Mouse (Mus musculus) intestine, embryonic 14.5 days (tissue): Measurements from ENCODE around the gene Sytl1. TPM values are rescaled to one million over a fixed set of nuclear protein-coding genes. Genes with fewer than 3 reads are reported as not detected.

ENCODE experiments used
- ATAC-seq: fragments of 200-750 bp; cut with Nextera tagmentation; replicated peaks from 2 replicates; pipeline ENCODE4 v1.8.0; 2017; ENCODE audit warnings: low read depth, moderate number of reproducible peaks, moderate TSS enrichment, moderate library complexity; ENCODE audit not compliant: low FRiP score, low TSS enrichment
- DNase-seq: peaks from one replicate; pipeline ENCODE4 v3.0.0-alpha.2; 2018; ENCODE audit warnings: low spot score
- H3K27ac ChIP-seq: fragments of 300-500 bp; sonication (generic); 2 replicates; pipeline ENCODE4 v1.5.1; 2014; ENCODE audit warnings: low read depth, mild to moderate bottlenecking, control low read depth
- H3K27me3 ChIP-seq: fragments of 300-500 bp; sonication (generic); replicated peaks from 2 replicates; pipeline ENCODE4 v1.6.1; 2014; ENCODE audit warnings: low read length, control low read depth; ENCODE audit not compliant: control insufficient read depth, insufficient read depth
- H3K36me3 ChIP-seq: fragments of 300-500 bp; sonication (generic); 2 replicates; pipeline ENCODE4 v1.6.1; 2014; ENCODE audit warnings: low read length, control low read depth; ENCODE audit not compliant: control insufficient read depth, insufficient read depth
- H3K4me1 ChIP-seq: fragments of 300-500 bp; sonication (generic); replicated peaks from 2 replicates; pipeline ENCODE4 v1.6.1; 2014; ENCODE audit warnings: low read length, control low read depth, mixed read lengths; ENCODE audit not compliant: control insufficient read depth, insufficient read depth
- H3K4me2 ChIP-seq: fragments of 300-500 bp; sonication (generic); 2 replicates; pipeline ENCODE4 v1.6.1; 2014; ENCODE audit warnings: low read length
- H3K4me3 ChIP-seq: fragments of 300-500 bp; sonication (generic); 2 replicates; pipeline ENCODE4 v1.5.1; 2014; ENCODE audit warnings: low read depth, low read length, control low read depth, mixed read lengths
- H3K9ac ChIP-seq: fragments of 300-500 bp; sonication (generic); 2 replicates; pipeline ENCODE4 v1.6.1; 2014; ENCODE audit warnings: mild to moderate bottlenecking, low read length
- H3K9me3 ChIP-seq: fragments of 300-500 bp; sonication (generic); 2 replicates; pipeline ENCODE4 v1.6.1; 2016; ENCODE audit warnings: low read length, control low read depth; ENCODE audit not compliant: control insufficient read depth
- WGBS: fragments of 180-500 bp; shearing (Covaris S2); extraction: QIAGEN DNeasy Blood & Tissue Kit; methylation state at CpG from one replicate; pipeline ENCODE4 v1.1.7; 2014; 5-methylcytosine and 5-hydroxymethylcytosine counted together
- polyA plus RNA-seq: library from polyadenylated mRNA; unstranded; fragments of >200 nt; fragmentation: Nextera tagmentation; extraction: Ambion mirVana; gene quantifications from 2 replicates; pipeline ENCODE4 v1.2.1, GENCODE M21; 2014

The Sytl1 gene
- polyA plus RNA-seq, 1 experiment from 2014 or later, result 2.2 TPM

DNA sequence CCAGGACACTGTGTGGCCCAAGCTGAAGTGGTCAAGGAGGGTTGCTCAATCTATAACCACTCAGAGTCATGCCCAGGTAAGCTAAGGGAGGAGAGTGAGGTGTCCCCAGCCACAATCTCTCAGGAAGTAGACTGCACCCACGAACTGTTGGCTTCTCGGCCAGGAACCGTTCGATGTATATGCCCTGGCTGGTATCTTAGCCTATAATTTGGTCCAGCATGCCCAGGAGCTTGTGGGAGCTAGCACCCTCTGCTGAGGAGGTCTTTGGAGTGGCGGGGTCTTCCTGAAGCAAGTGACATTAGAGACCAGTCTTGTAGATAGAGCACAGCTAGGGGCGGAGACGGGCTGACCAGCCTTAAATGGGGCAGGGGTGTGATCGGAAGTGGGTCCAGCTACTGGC lies 41.2 kb downstream of the Sytl1 start:
- no peaks in the 10 kb centered on the region for H3K36me3 ChIP-seq
- H3K4me2 ChIP-seq, result no peak overlapping the region
- no peak for DNase-seq
- H3K27me3 ChIP-seq, result peaks cover 9% of the 10 kb centered on the region; the same call in 1 of the 2 replicates
- no peak overlapping the region for H3K4me3 ChIP-seq
- no peak overlapping the region for H3K9ac ChIP-seq
- H3K9me3 ChIP-seq, result no peaks in the 10 kb centered on the region
- 86% methylated on average over 8 of the region's 8 CpGs for WGBS
- no peak overlapping the region for H3K27ac ChIP-seq
- no peak for ATAC-seq
- H3K4me1 ChIP-seq, result no peaks in the 10 kb centered on the region; the same call in 1 of the 2 replicates

GRCm38 (mm10) chr4:133220656-133221055 lies 42.3 kb downstream of the Sytl1 start:
- no peaks in the 10 kb centered on the region; the same call in 1 of the 2 replicates for H3K4me1 ChIP-seq
- no peak overlapping the region for H3K27ac ChIP-seq
- H3K9me3 ChIP-seq, result no peaks in the 10 kb centered on the region
- H3K4me2 ChIP-seq, result peak overlapping the region; percentile 63
- H3K36me3 ChIP-seq, result no peaks in the 10 kb centered on the region
- peak overlapping the region; percentile 33 for H3K4me3 ChIP-seq
- WGBS, result 2% methylated on average over 25 of the region's 25 CpGs
- ATAC-seq, result peak; percentile 57; the same call in 1 of the 2 replicates
- H3K27me3 ChIP-seq, result peaks cover 9% of the 10 kb centered on the region; the same call in 1 of the 2 replicates
- H3K9ac ChIP-seq, result peak overlapping the region; percentile 20; the same call in 1 of the 2 replicates
- DNase-seq, result peak; percentile 81

- Histone ChIP-seq H3K27me3 (peaks cover 16% of the 10 kb centered on the region), H3K9ac (no peak overlapping the region), H3K4me1 (no peaks in the 10 kb centered on the region; the same call in 1 of the 2 replicates), H3K36me3 (no peaks in the 10 kb centered on the region), H3K27ac (no peak overlapping the region), H3K4me2 (no peak overlapping the region), H3K4me3 (no peak overlapping the region), H3K9me3 (no peaks in the 10 kb centered on the region)
- DNase-seq (no peak), ATAC-seq (no peak)
- 83% methylated on average over 3 of the region's 3 CpGs for WGBS
Observed at GRCm38 (mm10) chr4:133218745-133219144, 44.2 kb downstream of the Sytl1 start.

DNA sequence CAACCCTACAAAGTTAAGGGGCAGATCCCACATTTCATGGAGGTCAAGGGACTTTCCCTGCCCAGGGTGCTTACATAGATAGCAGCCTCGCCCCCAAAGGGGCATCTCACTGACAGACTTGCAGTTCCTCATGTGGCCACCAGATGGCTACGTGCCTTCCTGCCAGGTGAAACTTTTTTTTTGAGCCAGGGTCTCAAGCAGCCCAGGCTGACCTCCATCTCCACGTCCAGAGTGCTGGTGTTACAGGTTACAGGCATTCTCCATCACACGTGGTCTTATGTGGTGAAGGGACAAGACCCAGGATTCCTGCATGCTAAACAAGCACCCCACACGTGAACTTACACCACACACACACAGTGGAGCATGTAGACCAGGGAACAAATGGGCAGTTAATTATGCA lies 45.3 kb downstream of the Sytl1 start:
- Histone ChIP-seq H3K36me3 (no peaks in the 10 kb centered on the region), H3K4me1 (peaks cover 10% of the 10 kb centered on the region), H3K9me3 (no peaks in the 10 kb centered on the region), H3K27ac (no peak overlapping the region), H3K4me3 (no peak overlapping the region), H3K4me2 (no peak overlapping the region), H3K27me3 (peaks cover 26% of the 10 kb centered on the region), H3K9ac (no peak overlapping the region)
- peak; percentile 80 for DNase-seq
- 7% methylated on average over 5 of the region's 5 CpGs for WGBS
- no peak for ATAC-seq

GRCm38 (mm10) chr4:133213661-133214060 lies 49.3 kb downstream of the Sytl1 start:
- Histone ChIP-seq H3K27ac (no peak overlapping the region), H3K4me2 (peak overlapping the region; percentile 90), H3K4me3 (no peak overlapping the region), H3K9me3 (no peaks in the 10 kb centered on the region), H3K27me3 (peaks cover 24% of the 10 kb centered on the region), H3K9ac (no peak overlapping the region), H3K36me3 (no peaks in the 10 kb centered on the region), H3K4me1 (peaks cover 11% of the 10 kb centered on the region)
- DNase-seq, result no peak
- 14% methylated on average over 10 of the region's 10 CpGs for WGBS
- ATAC-seq, result no peak

DNA sequence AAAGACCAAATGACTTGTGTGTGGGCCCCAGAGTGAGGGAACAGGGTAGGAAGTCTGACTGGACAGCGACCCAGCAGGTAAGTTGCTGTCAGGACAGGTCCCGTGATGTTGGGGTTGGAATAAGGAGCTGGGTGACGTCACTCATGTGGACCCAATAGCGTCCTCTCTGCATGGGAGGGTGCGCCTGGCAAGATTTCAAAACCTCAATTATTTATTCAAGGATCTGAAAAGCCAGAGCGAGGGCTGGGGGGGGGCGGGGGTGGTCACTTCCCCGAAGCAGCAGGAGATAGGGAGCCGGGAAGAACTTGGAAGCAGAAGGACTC lies 49.7 kb downstream of the Sytl1 start:
- H3K36me3 ChIP-seq, result no peaks in the 10 kb centered on the region
- 0 out of 2 replicates have a peak, but pooled peaks have one; percentile 12 for ATAC-seq
- no peak for DNase-seq
- no peak overlapping the region for H3K27ac ChIP-seq
- H3K4me3 ChIP-seq, result peak overlapping the region; percentile 52
- no peak overlapping the region for H3K9ac ChIP-seq
- H3K4me1 ChIP-seq, result peaks cover 11% of the 10 kb centered on the region
- 1% methylated on average over 9 of the region's 9 CpGs for WGBS
- H3K4me2 ChIP-seq, result peak overlapping the region; percentile 90
- H3K27me3 ChIP-seq, result peaks cover 24% of the 10 kb centered on the region
- no peaks in the 10 kb centered on the region for H3K9me3 ChIP-seq

DNA sequence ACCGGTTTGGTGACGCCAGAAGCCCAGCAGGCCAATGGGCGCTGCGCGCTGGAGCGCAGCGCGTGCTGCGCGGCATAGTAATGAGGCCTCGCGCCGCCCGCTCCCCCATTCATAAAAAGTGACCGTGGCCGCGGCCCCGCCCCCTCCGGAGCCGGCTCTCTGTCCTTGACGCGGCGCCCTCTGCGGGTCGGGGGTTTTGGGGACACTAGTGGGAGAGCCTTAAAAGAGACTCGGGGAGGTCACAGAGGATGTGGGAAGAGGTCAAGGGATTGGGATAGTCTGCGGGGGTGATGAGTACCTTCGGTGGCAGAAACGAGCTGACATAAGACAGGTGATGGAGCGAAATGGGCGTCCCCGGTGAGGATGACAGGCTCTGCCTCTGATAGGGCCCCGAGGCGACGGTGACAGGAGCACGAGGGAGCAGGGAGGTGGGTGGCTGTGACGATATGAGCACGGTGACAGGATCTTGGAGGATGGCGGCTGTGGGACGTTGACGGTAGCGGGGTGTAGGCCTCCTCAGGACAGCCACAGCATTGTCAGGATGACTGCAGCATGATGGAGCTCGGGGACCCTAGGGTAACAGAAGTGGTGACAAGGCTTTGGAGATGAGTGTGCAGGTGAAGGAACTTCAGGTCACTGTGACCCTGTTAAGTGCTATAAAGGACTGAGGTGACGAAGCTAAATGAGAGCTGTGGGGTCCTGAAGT lies 50.2 kb downstream of the Sytl1 start:
- Histone ChIP-seq H3K4me1 (peaks cover 11% of the 10 kb centered on the region), H3K4me3 (peak overlapping the region; percentile 52), H3K4me2 (peak overlapping the region; percentile 90), H3K36me3 (no peaks in the 10 kb centered on the region), H3K9ac (peak overlapping the region; percentile 33; the same call in 1 of the 2 replicates), H3K9me3 (no peaks in the 10 kb centered on the region), H3K27me3 (peaks cover 24% of the 10 kb centered on the region), H3K27ac (no peak overlapping the region)
- DNase-seq (peak; percentile 82), ATAC-seq (peak; percentile 80)
- WGBS, result 4% methylated on average over 44 of the region's 44 CpGs

GRCm38 (mm10) chr4:133211751-133212561 lies 51.0 kb downstream of the Sytl1 start, which contains the start of the genes Cd164l2 and Gpr3:
Gene Cd164l2 (plus strand): TSS chr4:133212131.
Gene Gpr3 (minus strand): TSS chr4:133212536.
- H3K4me1 ChIP-seq, result peaks cover 11% of the 10 kb centered on the region
- H3K36me3 ChIP-seq, result no peaks in the 10 kb centered on the region
- DNase-seq (peak; percentile 71), ATAC-seq (peak; percentile 56)
- peak within 1 kb of the TSS; percentile 90 for H3K4me2 ChIP-seq
- 2% methylated on average over 52 of the region's 52 CpGs for WGBS
- no peak within 1 kb of the TSS for H3K27ac ChIP-seq
- H3K9me3 ChIP-seq, result no peaks in the 10 kb centered on the region
- H3K27me3 ChIP-seq, result peaks cover 24% of the 10 kb centered on the region
- H3K9ac ChIP-seq, result peak within 1 kb of the TSS; percentile 33
- H3K4me3 ChIP-seq, result peak within 1 kb of the TSS; percentile 52
